Mouse (Mus musculus): ENCODE data around the gene Rec8. TPM values are rescaled to one million over a fixed set of nuclear protein-coding genes. Genes with fewer than 3 reads are reported as not detected.

Rec8 gene
- total and polyA plus RNA-seq, 2 experiments: 0.46 to 2.3 TPM

DNA sequence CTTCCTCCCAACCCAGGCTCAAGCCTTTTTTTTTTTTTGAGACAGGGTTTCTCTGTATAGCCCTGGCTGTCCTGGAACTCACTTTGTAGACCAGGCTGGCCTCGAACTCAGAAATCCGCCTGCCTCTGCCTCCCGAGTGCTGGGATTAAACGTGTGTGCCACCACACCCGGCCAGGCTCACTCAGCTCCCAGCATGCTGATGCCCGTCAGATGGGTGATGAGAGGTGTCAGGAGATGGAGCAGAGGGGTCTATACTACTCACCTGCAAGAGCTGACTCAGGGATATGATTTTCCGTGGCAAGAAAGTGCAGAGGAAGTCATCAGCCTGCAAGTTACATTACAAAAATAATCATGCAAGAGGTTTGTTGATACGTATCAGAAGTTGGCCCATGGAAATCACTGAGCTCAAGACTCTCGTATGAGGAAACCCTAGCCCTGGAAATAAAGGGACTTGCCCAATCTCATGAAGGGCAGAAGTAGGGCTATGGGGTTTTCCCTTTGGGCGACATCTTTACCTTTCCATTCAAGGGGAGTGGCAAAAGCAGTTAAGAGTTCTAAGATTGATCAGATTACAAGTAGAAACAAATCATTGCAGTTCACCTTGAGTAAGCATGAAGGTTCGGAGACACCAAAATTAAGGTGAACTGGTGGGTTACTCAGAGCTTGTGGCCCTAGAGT lies 27.9 kb upstream of the Rec8 start:
- WGBS: 62% methylated on average over 11 of the region's 11 CpGs
- DNase-seq (ENCODE audit: extremely low read depth, low read depth, low spot score): no peak
- H3K27me3 ChIP-seq (ENCODE audit: control insufficient read depth, insufficient read depth, low read length): no peaks in the 10 kb centered on the region
- H3K36me3 ChIP-seq (ENCODE audit: control insufficient read depth, insufficient read depth, low read length): peaks cover 11% of the 10 kb centered on the region
- H3K4me1 ChIP-seq (ENCODE audit: control insufficient read depth, insufficient read depth, low read length): peaks cover 15% of the 10 kb centered on the region
- H3K4me3 ChIP-seq (ENCODE audit: insufficient read depth, low read depth, low read length): peak overlapping the region; percentile 84
- TF ChIP-seq CTCF (IDR thresholded peaks at IDR 0.05; ENCODE audit: low read depth, low read length): no peak
- TF ChIP-seq POLR2A (IDR thresholded peaks at IDR 0.05; ENCODE audit: extremely low read depth, insufficient read depth, low read length): no peak
- peaks cover 12% of the 10 kb centered on the region; the same call in 1 of the 2 replicates for H3K79me2 ChIP-seq (ENCODE audit: control insufficient read depth, insufficient read depth, low read length)
- peak overlapping the region; percentile 84 for H3K9ac ChIP-seq (ENCODE audit: low read depth, low read length)
- peak overlapping the region; percentile 75 for H3K27ac ChIP-seq (replicated peaks; ENCODE audit: insufficient read depth, low read depth, low read length)

GRCm38 (mm10) chr14:55590748-55591330 lies 27.0 kb upstream of the Rec8 start, which contains the start of gene Psme2:
TSS of gene Psme2 (minus strand) at chr14:55591113.
- Histone ChIP-seq H3K9ac (ENCODE audit: low read depth, low read length) (peak within 1 kb of the TSS; percentile 89), H3K27me3 (ENCODE audit: control insufficient read depth, insufficient read depth, low read length) (no peaks in the 10 kb centered on the region), H3K27ac (replicated peaks; ENCODE audit: insufficient read depth, low read depth, low read length) (peak within 1 kb of the TSS; percentile 98), H3K4me1 (ENCODE audit: control insufficient read depth, insufficient read depth, low read length) (peaks cover 13% of the 10 kb centered on the region), H3K79me2 (ENCODE audit: control insufficient read depth, insufficient read depth, low read length) (peaks cover 16% of the 10 kb centered on the region; the same call in 1 of the 2 replicates), H3K4me3 (ENCODE audit: insufficient read depth, low read depth, low read length) (peak within 1 kb of the TSS; percentile 86), H3K36me3 (ENCODE audit: control insufficient read depth, insufficient read depth, low read length) (peaks cover 16% of the 10 kb centered on the region)
- DNase-seq (ENCODE audit: extremely low read depth, low read depth, low spot score): peak; percentile 96
- WGBS: under 1% methylated on average over 22 of the region's 22 CpGs
- TF ChIP-seq POLR2A (IDR thresholded peaks at IDR 0.05; ENCODE audit: extremely low read depth, insufficient read depth, low read length) (0 out of 2 replicates have a peak, but pooled peaks have one; percentile 39), CTCF (IDR thresholded peaks at IDR 0.05; ENCODE audit: low read depth, low read length) (no peak)

- TF ChIP-seq CTCF (IDR thresholded peaks at IDR 0.05; ENCODE audit: low read depth, low read length) (no peak), POLR2A (IDR thresholded peaks at IDR 0.05; ENCODE audit: extremely low read depth, insufficient read depth, low read length) (peak; percentile 79)
- Histone ChIP-seq H3K4me1 (ENCODE audit: control insufficient read depth, insufficient read depth, low read length) (peaks cover 8% of the 10 kb centered on the region), H3K9ac (ENCODE audit: low read depth, low read length) (peak within 1 kb of the TSS; percentile 89), H3K36me3 (ENCODE audit: control insufficient read depth, insufficient read depth, low read length) (peaks cover 16% of the 10 kb centered on the region), H3K4me3 (ENCODE audit: insufficient read depth, low read depth, low read length) (peak within 1 kb of the TSS; percentile 86), H3K27me3 (ENCODE audit: control insufficient read depth, insufficient read depth, low read length) (no peaks in the 10 kb centered on the region), H3K27ac (replicated peaks; ENCODE audit: insufficient read depth, low read depth, low read length) (peak within 1 kb of the TSS; percentile 98), H3K79me2 (ENCODE audit: control insufficient read depth, insufficient read depth, low read length) (peaks cover 16% of the 10 kb centered on the region; the same call in 1 of the 2 replicates)
- under 1% methylated on average over 33 of the region's 33 CpGs for WGBS
- peak; percentile 95 for DNase-seq (ENCODE audit: extremely low read depth, low read depth, low spot score)
Measured at GRCm38 (mm10) chr14:55591331-55591891, 26.4 kb upstream of the Rec8 start, which contains the start of gene Rnf31. TSS of gene Rnf31 (plus strand) at chr14:55591708.

- H3K27me3 ChIP-seq (ENCODE audit: control insufficient read depth, insufficient read depth, low read length): no peaks in the 10 kb centered on the region
- H3K27ac ChIP-seq (replicated peaks; ENCODE audit: insufficient read depth, low read depth, low read length): peak overlapping the region; percentile 82
- peak overlapping the region; percentile 86 for H3K4me3 ChIP-seq (ENCODE audit: insufficient read depth, low read depth, low read length)
- peaks cover 7% of the 10 kb centered on the region for H3K4me1 ChIP-seq (ENCODE audit: control insufficient read depth, insufficient read depth, low read length)
- no peak for TF ChIP-seq POLR2A (IDR thresholded peaks at IDR 0.05; ENCODE audit: extremely low read depth, insufficient read depth, low read length)
- TF ChIP-seq CTCF (IDR thresholded peaks at IDR 0.05; ENCODE audit: low read depth, low read length): no peak
- DNase-seq (ENCODE audit: extremely low read depth, low read depth, low spot score): no peak
- peaks cover 22% of the 10 kb centered on the region; the same call in 1 of the 2 replicates for H3K79me2 ChIP-seq (ENCODE audit: control insufficient read depth, insufficient read depth, low read length)
- peaks cover 20% of the 10 kb centered on the region for H3K36me3 ChIP-seq (ENCODE audit: control insufficient read depth, insufficient read depth, low read length)
- H3K9ac ChIP-seq (ENCODE audit: low read depth, low read length): peak overlapping the region; percentile 89
- WGBS: under 1% methylated on average over 16 of the region's 16 CpGs
Measured at GRCm38 (mm10) chr14:55592226-55592625, 25.6 kb upstream of the Rec8 start.

- no peaks in the 10 kb centered on the region for H3K27me3 ChIP-seq (ENCODE audit: control insufficient read depth, insufficient read depth, low read length)
- H3K9ac ChIP-seq (ENCODE audit: low read depth, low read length): no peak overlapping the region
- TF ChIP-seq CTCF (IDR thresholded peaks at IDR 0.05; ENCODE audit: low read depth, low read length): no peak
- TF ChIP-seq POLR2A (IDR thresholded peaks at IDR 0.05; ENCODE audit: extremely low read depth, insufficient read depth, low read length): no peak
- no peak overlapping the region for H3K27ac ChIP-seq (replicated peaks; ENCODE audit: insufficient read depth, low read depth, low read length)
- no peak overlapping the region for H3K4me3 ChIP-seq (ENCODE audit: insufficient read depth, low read depth, low read length)
- no peak for DNase-seq (ENCODE audit: extremely low read depth, low read depth, low spot score)
- WGBS: 88% methylated on average over 13 of the region's 13 CpGs
- H3K4me1 ChIP-seq (ENCODE audit: control insufficient read depth, insufficient read depth, low read length): peaks cover 7% of the 10 kb centered on the region; the same call in 1 of the 2 replicates
- H3K36me3 ChIP-seq (ENCODE audit: control insufficient read depth, insufficient read depth, low read length): peaks cover 30% of the 10 kb centered on the region
- peaks cover 22% of the 10 kb centered on the region; the same call in 1 of the 2 replicates for H3K79me2 ChIP-seq (ENCODE audit: control insufficient read depth, insufficient read depth, low read length)
Measured at GRCm38 (mm10) chr14:55596036-55596690, 21.7 kb upstream of the Rec8 start.
